ENCODE assay signal across 22 mouse cellular contexts in genomic region chr6:37572935-37573334, GRCm38 (mm10). TPM values are rescaled to one million over a fixed set of nuclear protein-coding genes. Genes with fewer than 3 reads are reported as not detected.
"Had no signal": no experiment of that assay in that cellular context is flagged by ENCODE, and none has a peak within 500 bp of the region (broad histone marks: within the 10 kb centered on the region; RNA-seq: fewer than 3 reads in every experiment).

No protein-coding gene starts in this region.

- H3K4me1 ChIP-seq: lung, embryonic 15.5 days; megakaryocyte, embryonic 14.5 days; midbrain, embryonic 13.5 days; midbrain, embryonic 15.5 days; neural tube, embryonic 12.5 days; stomach, embryonic 15.5 days had no signal

- H3K9me3 ChIP-seq: lung, embryonic 15.5 days; megakaryocyte, embryonic 14.5 days; midbrain, embryonic 13.5 days; midbrain, embryonic 15.5 days; neural tube, embryonic 12.5 days; stomach, embryonic 15.5 days had no signal

- H3K9ac ChIP-seq: lung, embryonic 15.5 days; midbrain, embryonic 13.5 days; midbrain, embryonic 15.5 days; neural tube, embryonic 12.5 days; stomach, embryonic 15.5 days had no signal

- H3K36me3 ChIP-seq: lung, embryonic 15.5 days; midbrain, embryonic 13.5 days; midbrain, embryonic 15.5 days; neural tube, embryonic 12.5 days; stomach, embryonic 15.5 days had no signal

- DNase-seq: lung, adult 2 months; lung, postnatal 14 days; lung, postnatal 36 days; right cerebral cortex, postnatal 14 days; thymus, adult 2 months; thymus, postnatal 14 days; thymus, postnatal 4 days had no signal

- H3K27me3 ChIP-seq: lung, embryonic 15.5 days; megakaryocyte, embryonic 14.5 days; midbrain, embryonic 13.5 days; midbrain, embryonic 15.5 days; neural tube, embryonic 12.5 days; stomach, embryonic 15.5 days had no signal

- H3K4me3 ChIP-seq: lung, embryonic 15.5 days; megakaryocyte, embryonic 14.5 days; midbrain, embryonic 13.5 days; midbrain, embryonic 15.5 days; neural tube, embryonic 12.5 days; stomach, embryonic 15.5 days had no signal

- H3K27ac ChIP-seq: lung, embryonic 15.5 days; macrophage; midbrain, embryonic 13.5 days; midbrain, embryonic 15.5 days; neural tube, embryonic 12.5 days; stomach, embryonic 15.5 days; stomach, postnatal 0 days had no signal

- ATAC-seq: lung, postnatal 0 days; midbrain, embryonic 13.5 days; midbrain, embryonic 15.5 days had no signal

- H3K4me2 ChIP-seq: lung, embryonic 15.5 days; midbrain, embryonic 11.5 days; midbrain, embryonic 13.5 days; midbrain, embryonic 15.5 days; neural tube, embryonic 12.5 days; stomach, embryonic 15.5 days had no signal

RNA-seq across cellular contexts. Expression of gene Akr1d1, which starts 43.0 kb away (rescaled TPM):
- polyA plus RNA-seq: lung, embryonic 15.5 days; lung, postnatal 0 days; macrophage; midbrain, embryonic 11.5 days; midbrain, embryonic 13.5 days; midbrain, embryonic 15.5 days; midbrain, postnatal 0 days; neural tube, embryonic 12.5 days; neural tube, embryonic 14.5 days; spleen, adult 2 months; testis, adult 2 months; thymus, adult 2 months; urinary bladder, adult 2 months had no signal
